Mouse (Mus musculus) left cerebral cortex, adult 6 months (tissue): ENCODE data around the gene Rpp25. TPM values are rescaled to one million over a fixed set of nuclear protein-coding genes. Genes with fewer than 3 reads are reported as not detected.

ENCODE experiments used
- long read RNA-seq, 2 experiments: library from polyadenylated mRNA; unstranded; transcript quantifications; one replicate each; pipeline ENCODE4 v2.0.0; 2019 to 2020
- polyA plus RNA-seq: library from polyadenylated mRNA; unstranded; fragments of <200 nt; fragmentation: Nextera tagmentation; gene quantifications from 2 replicates; pipeline ENCODE4 v1.2.3, GENCODE M21; 2021

Gene Rpp25
- polyA plus RNA-seq = 28.6 and 31.5 TPM in 2 replicates
- long read RNA-seq, experiment 1, transcript Rpp25-201 (1 exons, 1,423 nt) = major isoform, 76 of 76 reads
- long read RNA-seq, experiment 1, partial matches to known transcripts = 0 of 76 reads
- long read RNA-seq, experiment 1, other reads (novel, unspliced or antisense) = 0 of 76 reads
- long read RNA-seq, experiment 2, transcript Rpp25-201 (1 exons, 1,423 nt) = major isoform, 34 of 34 reads
- long read RNA-seq, experiment 2, partial matches to known transcripts = 0 of 34 reads
- long read RNA-seq, experiment 2, other reads (novel, unspliced or antisense) = 0 of 34 reads

GRCm38 (mm10) chr9:57503622-57504380, at the start of gene Rpp25:
Gene Rpp25 (plus strand): TSS chr9:57504026.

GRCm38 (mm10) chr9:57467896-57468549, 35.8 kb upstream of the Rpp25 start, which contains the start of gene Scamp5:
Gene Scamp5 (minus strand): TSS chr9:57468060.

GRCm38 (mm10) chr9:57521056-57521911, 17.5 kb downstream of the Rpp25 start, which contains the start of gene Cox5a:
Gene Cox5a (plus strand): TSS chr9:57521274.

GRCm38 (mm10) chr9:57537044-57537727, 33.4 kb downstream of the Rpp25 start, which contains the start of gene Fam219b:
Gene Fam219b (plus strand): TSS chr9:57537528.

DNA sequence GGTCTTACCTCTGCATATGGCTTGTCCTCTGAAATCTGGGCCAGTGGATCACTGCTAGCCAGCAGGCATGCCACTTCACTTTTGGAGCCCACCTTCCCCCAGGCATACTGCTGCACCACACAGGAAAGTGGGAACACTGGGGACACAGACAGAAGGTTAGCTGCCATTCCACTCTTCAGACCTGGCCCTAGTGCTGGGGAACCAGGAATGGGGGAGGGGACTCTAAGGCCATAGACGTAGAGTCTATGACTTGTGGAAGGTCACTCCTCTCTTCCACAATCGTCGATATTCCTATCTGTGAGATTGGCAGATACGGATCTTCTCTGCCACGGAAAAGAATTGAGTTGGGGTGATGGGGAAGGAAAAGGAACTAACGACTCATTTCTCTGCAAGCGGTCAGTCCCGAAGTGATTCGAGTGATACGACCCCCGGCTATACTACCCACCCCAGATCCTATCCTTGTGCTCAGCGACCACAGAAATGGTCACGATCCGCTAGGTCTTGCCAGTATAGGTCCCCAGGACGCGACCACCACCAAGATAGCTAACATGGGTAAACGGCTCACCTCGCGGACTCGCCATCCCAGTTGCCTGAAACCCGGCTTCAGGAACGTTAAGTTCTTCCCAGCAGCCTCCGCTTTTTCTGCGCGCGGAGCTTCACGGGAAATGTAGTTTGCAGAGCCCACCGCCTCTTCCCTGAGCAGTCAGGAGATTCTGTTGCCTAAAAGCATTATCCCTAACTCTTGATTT, 48.5 kb downstream of the Rpp25 start, which contains the start of gene Mpi:
Gene Mpi, minus strand, starts transcription at position 625 of the 749 bp plus-strand sequence.

Other genes starting within 250 kb of the Rpp25 start
- 3.9 and 4.3 TPM in 2 replicates for gene 1700017B05Rik, start 241.4 kb upstream of the Rpp25 start, polyA plus RNA-seq
- gene Ppcdc, start 63.9 kb upstream of the Rpp25 start, polyA plus RNA-seq = 15.0 and 15.5 TPM in 2 replicates
- 177 and 316 TPM in 2 replicates for gene Scamp5, start 36.0 kb upstream of the Rpp25 start, polyA plus RNA-seq
- gene Cox5a, start 17.2 kb downstream of the Rpp25 start, polyA plus RNA-seq = 1,376 and 1,378 TPM in 2 replicates
- gene Fam219b, start 33.5 kb downstream of the Rpp25 start, polyA plus RNA-seq = 10.2 and 15.6 TPM in 2 replicates
- gene Mpi, start 48.7 kb downstream of the Rpp25 start, polyA plus RNA-seq = 43.9 and 57.3 TPM in 2 replicates
- 27.6 and 31.6 TPM in 2 replicates for gene Scamp2, start 56.9 kb downstream of the Rpp25 start, polyA plus RNA-seq
- gene Ulk3, start 85.4 kb downstream of the Rpp25 start, polyA plus RNA-seq = 9.0 and 10.7 TPM in 2 replicates
- gene Cplx3, start 102.3 kb downstream of the Rpp25 start, polyA plus RNA-seq = 14.1 and 17.1 TPM in 2 replicates
- gene Lman1l, start 116.7 kb downstream of the Rpp25 start, polyA plus RNA-seq = not detected in 2 replicates
- gene Csk, start 149.6 kb downstream of the Rpp25 start, polyA plus RNA-seq = 4.2 and 6.2 TPM in 2 replicates
- not detected in 2 replicates for gene Cyp1a2, start 179.7 kb downstream of the Rpp25 start, polyA plus RNA-seq
- gene Cyp1a1, start 183.9 kb downstream of the Rpp25 start, polyA plus RNA-seq = 0.08 and 0.15 TPM in 2 replicates
- gene Edc3, start 204.5 kb downstream of the Rpp25 start, polyA plus RNA-seq = 9.0 and 10.6 TPM in 2 replicates